Mouse (Mus musculus) small intestine, adult 2 months (tissue): Measurements from ENCODE around the gene Cyp27a1.

ENCODE experiments used
- CTCF ChIP-seq: fragments of 200-500 bp; IDR thresholded peaks from 2 replicates; pipeline ENCODE4 v1.5.1; 2012; ENCODE audit warnings: low read depth, mild to moderate bottlenecking, control low read depth, inconsistent platforms, low read length, moderate library complexity, mixed read lengths; ENCODE audit not compliant: insufficient replicate concordance, insufficient read length; ENCODE audit errors: extremely low read depth
- POLR2A ChIP-seq: fragments of 200-500 bp; IDR thresholded peaks from 2 replicates; pipeline ENCODE4 v1.6.1; 2012; ENCODE audit warnings: low read depth, mild to moderate bottlenecking, control low read depth, inconsistent platforms, low read length, moderate library complexity

- TF ChIP-seq CTCF (no peak), POLR2A (no peak)
Observed at GRCm38 (mm10) chr1:74719281-74719680, 5.9 kb downstream of the Cyp27a1 start.
